Mouse (Mus musculus): ENCODE results near the gene Cacna1c.

Gene Cacna1c

GRCm38 (mm10) chr6:118899688-118900087, 296.5 kb downstream of the Cacna1c start:
- DNase-seq: no peak

GRCm38 (mm10) chr6:118897101-118897500, 299.1 kb downstream of the Cacna1c start:
- no peak for DNase-seq

GRCm38 (mm10) chr6:118894043-118894442, 302.2 kb downstream of the Cacna1c start:
- no peak for DNase-seq

DNA sequence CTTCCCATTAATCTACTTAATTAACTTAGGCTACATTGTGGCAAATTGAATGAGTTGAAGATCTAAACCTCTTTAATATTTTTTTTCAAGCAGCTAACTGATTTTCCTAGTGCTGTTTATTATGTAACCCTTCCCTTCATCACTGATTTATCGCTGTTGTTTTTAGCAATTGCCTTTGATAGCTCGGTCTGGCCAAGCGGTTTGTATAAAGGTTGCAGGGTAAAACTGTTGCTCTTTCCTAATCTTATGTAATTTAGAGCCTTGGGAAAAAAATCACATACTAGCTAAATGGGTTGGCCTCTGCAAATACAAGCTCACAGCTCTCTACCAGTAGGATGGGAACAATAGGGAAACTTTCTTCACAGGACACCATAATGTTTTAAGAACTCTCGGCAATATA, 306.8 kb downstream of the Cacna1c start:
- no peak for DNase-seq

DNA sequence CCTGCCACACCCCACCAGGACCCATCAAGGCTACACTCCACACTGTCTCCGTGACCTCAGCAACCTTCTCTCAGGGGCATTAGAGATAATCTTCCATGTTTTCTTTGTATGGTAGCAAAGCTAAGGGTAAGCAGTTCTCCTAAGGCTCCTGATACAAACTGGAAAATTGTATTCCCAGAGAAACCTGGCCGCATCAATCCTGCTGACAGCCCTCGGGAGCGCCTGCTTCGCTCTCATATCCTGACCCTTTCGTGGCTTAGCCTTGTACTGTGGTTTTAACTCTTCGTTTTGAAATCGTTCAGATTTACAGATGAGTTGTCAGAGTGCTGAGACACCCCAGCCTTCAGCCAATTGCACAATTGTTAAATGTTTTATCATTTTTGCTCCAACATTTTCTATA, 309.2 kb downstream of the Cacna1c start:
- no peak for DNase-seq

GRCm38 (mm10) chr6:118884961-118885360, 311.3 kb downstream of the Cacna1c start:
- DNase-seq: no peak

GRCm38 (mm10) chr6:118884073-118884551, 312.1 kb downstream of the Cacna1c start:
- no peak for DNase-seq

- DNase-seq: peak; percentile 63
Measured at GRCm38 (mm10) chr6:118876204-118876603, 320.0 kb downstream of the Cacna1c start.

DNA sequence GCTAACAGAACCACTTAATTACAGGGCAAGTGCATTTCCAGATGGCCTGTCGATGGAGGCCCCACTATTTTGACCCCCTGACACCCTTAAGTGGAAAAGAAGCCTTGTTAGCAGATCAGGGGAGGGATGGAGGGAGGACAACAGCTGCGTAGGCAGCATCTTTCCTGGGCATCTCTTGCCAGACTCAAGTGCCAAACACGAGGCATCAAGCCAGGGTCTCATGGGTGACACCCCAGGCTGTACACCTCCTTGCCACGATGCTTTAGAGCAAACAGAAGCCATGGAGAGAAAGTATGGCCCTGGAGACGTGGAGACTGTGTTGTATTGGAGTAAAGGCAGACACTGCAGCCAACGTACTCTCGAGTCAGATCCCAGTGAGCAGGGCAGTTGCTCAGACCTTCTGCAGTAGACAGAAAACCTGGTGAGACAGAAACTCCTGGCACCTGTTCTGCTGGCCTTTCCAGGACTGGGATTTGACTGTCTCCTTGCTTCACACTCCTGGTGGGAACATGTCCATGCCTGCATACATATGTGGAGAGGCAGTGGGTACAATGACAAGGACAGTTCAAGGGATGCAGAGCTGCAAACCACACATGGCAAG, 325.9 kb downstream of the Cacna1c start:
- DNase-seq: no peak

DNA sequence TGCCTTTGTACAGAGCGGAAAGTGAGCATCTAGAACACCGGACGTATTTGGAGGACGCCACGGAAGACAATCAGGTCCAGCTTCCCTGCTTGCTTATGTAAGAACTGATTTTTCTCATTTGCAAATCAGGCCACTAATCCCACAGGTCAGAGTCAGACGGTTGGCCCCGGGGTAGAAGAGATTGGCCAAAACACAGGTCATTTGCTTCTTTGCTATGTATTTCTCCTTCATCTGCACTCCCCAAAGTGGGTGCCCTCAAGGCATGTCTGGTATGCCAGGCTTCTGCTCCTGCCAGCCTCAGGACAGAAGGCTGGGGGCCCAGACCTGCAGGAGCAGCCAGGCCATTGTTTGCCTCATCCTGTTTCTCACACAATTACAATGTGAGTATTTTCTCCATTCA, 328.8 kb downstream of the Cacna1c start:
- DNase-seq: no peak

- DNase-seq: no peak
Measured at GRCm38 (mm10) chr6:118866889-118867288, 329.3 kb downstream of the Cacna1c start.

- no peak for DNase-seq
Measured at GRCm38 (mm10) chr6:118865777-118866380, 330.3 kb downstream of the Cacna1c start.

GRCm38 (mm10) chr6:118864696-118865620, 331.3 kb downstream of the Cacna1c start:
- no peak for DNase-seq

GRCm38 (mm10) chr6:118862727-118863126, 333.5 kb downstream of the Cacna1c start:
- no peak for DNase-seq

DNA sequence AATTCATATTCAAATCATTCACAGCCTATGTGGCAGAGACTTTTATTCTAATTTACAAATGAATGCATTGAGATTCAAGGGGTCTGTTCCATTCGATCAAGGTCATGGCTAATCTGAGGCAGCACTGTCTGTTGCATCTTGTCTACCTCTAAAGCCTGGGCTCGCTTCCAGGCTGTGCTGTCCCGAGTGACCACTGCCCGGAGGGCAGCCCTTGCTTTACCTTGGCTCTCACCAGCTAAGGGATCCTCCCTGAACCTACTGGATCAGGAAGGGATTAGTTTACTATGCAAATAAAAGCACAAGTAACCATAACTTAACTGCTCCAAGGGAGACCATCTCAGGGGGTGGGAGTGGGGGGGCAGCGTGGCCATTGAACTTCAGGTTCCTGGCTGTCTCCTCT, 334.1 kb downstream of the Cacna1c start:
- DNase-seq: no peak

DNA sequence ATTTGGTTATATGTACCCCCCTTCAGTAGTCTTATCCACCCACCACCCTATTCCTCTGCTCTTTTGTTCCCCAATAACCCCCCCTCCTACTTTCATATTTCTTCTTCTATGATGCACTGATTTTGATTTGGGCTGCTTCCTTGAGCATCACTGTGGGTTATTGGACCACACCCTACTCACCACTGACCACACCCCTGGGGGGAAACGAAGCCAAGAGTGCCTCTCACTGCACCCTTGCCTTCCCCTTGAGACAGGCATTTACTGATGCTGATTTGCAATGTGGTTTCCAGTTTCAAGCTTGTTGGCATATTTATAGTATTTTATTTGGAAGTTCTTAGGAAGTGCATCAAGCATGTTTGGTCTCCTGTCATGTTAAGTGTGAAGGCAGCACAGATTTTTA, 337.8 kb downstream of the Cacna1c start:
- no peak for DNase-seq

GRCm38 (mm10) chr6:118852131-118852530, 344.1 kb downstream of the Cacna1c start:
- no peak for DNase-seq

GRCm38 (mm10) chr6:118851086-118851485, 345.1 kb downstream of the Cacna1c start:
- no peak for DNase-seq

DNA sequence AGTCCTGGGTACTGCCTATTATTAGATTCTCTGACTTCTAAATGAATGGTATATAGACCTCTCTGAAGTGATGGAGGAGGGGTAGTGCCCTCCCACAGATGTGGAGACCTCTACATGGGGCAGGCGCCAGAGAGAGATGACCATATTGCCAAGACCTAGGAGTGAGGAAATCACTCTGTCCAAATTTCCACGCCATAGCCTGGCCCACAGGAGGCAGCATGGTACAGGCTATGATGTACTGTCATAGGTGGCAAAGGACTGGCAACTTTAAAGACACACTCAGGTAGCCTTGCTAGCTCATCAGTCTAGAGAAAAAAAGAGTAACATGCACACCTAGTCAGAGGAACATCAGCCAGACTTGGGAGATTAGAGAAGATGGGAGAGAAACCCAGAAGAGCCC, 347.6 kb downstream of the Cacna1c start:
- no peak for DNase-seq

GRCm38 (mm10) chr6:118847751-118848150, 348.5 kb downstream of the Cacna1c start:
- DNase-seq: peak; percentile 69

- peak; percentile 27 for DNase-seq
Measured at GRCm38 (mm10) chr6:118845829-118846228, 350.4 kb downstream of the Cacna1c start.

DNA sequence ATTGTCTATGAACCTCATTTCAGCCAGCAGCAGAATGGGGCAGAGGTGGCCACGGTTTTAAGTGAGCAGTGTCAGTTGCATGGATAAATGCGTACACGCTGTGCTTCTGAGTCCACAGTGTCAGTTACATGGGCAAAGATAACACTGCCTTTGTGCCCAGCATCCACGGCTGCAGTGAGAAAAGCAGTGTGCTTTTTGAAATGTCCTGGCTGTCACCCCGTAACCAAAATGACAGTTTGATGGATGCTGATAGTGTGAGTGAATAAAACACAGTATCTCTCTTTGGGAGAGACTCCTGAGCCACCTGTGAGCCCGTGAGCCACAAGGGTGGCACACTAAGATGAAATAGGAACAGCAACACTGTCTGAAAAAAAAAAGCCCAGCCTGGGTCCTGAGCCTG, 351.0 kb downstream of the Cacna1c start:
- DNase-seq: no peak

DNA sequence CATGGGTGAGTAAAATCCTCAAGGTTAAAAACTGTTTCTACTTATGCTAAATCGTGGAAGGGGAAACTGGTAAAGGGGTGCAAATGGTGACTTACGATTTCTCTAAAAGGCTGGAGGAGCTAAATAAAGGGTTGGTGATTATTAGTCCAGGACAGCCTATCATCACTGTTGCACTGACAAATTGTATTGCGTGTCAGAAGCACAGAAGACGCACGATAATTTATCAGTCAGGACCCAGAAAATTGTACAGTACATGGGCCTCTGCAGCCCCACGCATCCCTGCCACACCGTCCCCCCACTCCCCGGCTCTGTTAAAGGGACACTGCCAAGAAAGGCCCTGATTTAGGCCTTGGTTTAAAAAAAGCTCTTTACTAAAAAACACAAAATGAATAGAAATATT, 352.7 kb downstream of the Cacna1c start:
- DNase-seq: no peak

DNA sequence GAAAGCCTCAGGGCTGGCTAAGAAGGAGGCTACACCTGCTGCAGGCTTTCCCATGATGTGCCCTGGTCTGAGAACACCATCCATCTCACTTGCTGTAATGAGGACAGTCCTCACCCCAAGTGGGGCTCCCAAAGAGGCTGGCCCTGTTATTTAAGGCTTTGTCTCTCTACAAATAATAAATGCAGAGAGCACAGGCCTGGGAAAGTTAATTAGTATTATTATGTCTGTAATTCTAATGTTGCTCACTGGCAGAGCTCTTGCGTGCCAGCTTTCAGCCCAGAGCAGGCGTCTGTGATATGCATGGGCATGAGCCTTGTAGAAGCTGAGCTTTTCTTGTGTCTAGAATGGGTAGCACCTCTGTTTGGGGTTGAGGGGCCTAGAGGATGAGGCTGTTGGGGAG, 354.3 kb downstream of the Cacna1c start:
- no peak for DNase-seq

Data from kidney, postnatal 10 days (tissue).